Mouse (Mus musculus): ENCODE data around the gene Ttc39a.
A peak's percentile ranks its signal among the peaks of the same experiment; 100 is the strongest.

- TF ChIP-seq POLR2A (IDR thresholded peaks at IDR 0.05; ENCODE audit: insufficient read length, low read depth) (peak; percentile 27), MAX (IDR thresholded peaks at IDR 0.05; ENCODE audit: low read depth) (no peak), TCF12 (IDR thresholded peaks at IDR 0.05; ENCODE audit: insufficient read depth, poor library complexity, severe bottlenecking) (peak; percentile 98), USF1 (IDR thresholded peaks at IDR 0.05; ENCODE audit: low read depth) (no peak), CEBPB (IDR thresholded peaks at IDR 0.05; ENCODE audit: insufficient read depth, poor library complexity, severe bottlenecking) (no peak), E2F4 (IDR thresholded peaks at IDR 0.05; ENCODE audit: insufficient read depth) (no peak), TCF3 (IDR thresholded peaks at IDR 0.05; ENCODE audit: insufficient read length, low read depth) (peak; percentile 88), POLR2AphosphoS2 (IDR thresholded peaks at IDR 0.05; ENCODE audit: insufficient read length, low read depth) (peak; percentile 71), MYOG (IDR thresholded peaks at IDR 0.05; ENCODE audit: control insufficient read depth in 1 of 3, insufficient read depth in 1 of 3, insufficient read length in 2 of 3, low read depth in 2 of 3) (peak; percentile 92 to 99 (median 99)), REST (IDR thresholded peaks at IDR 0.05; ENCODE audit: insufficient read depth, insufficient read length) (no peak), SRF (IDR thresholded peaks at IDR 0.05; ENCODE audit: control insufficient read depth, insufficient read length, low read depth) (no peak), MYOD1 (IDR thresholded peaks at IDR 0.05; ENCODE audit: control insufficient read depth in 1 of 3, insufficient read length in 2 of 3, low read depth in 2 of 3) (peak; percentile 84 to 98 (median 85))
These were observed 33.4 kb downstream of the Ttc39a start for GRCm38 (mm10) chr4:109439825-109440248.
